Mouse (Mus musculus) liver, postnatal 0 days (tissue): ENCODE measurements around the gene Cercam.

ENCODE experiments used
- CTCF ChIP-seq: sonication (generic); IDR thresholded peaks from 2 replicates; pipeline ENCODE4 v1.5.1; 2016; ENCODE audit warnings: antibody characterized with exemption, low read depth
- EP300 ChIP-seq: IDR thresholded peaks from 2 replicates; pipeline ENCODE4 v1.6.1; 2016; ENCODE audit warnings: antibody characterized with exemption, low read depth, mild to moderate bottlenecking

DNA sequence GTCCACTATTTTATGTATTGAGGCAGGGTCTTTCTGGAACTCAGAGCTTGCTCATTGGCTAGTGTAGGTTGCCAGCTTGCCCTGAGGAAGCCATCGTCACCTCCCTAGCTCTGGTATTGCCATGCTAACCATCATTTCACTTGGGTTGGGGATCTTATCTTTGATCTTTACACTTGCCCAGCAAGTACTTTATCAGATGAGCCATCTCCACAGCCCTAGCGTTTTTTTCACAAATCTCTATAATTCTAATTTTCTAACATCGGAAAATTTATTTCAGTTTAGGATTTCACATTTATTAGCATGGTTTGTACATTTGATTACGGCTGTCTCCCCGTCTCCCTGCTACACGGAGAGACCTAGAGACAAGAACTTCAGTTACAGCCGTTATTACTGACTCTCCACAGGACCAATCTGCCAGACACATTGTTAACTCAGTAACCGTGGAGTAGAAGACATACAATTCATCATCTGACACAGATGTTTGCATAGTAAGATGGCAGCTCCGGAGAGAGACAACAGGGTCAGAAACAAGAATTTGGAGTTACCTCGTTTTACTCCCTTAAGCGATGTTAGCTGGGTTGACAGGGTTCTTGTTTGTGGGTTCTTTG lies 42.5 kb upstream of the Cercam start:
- no peak for TF ChIP-seq CTCF
- no peak for TF ChIP-seq EP300
